Mouse (Mus musculus) neural tube, embryonic 14.5 days (tissue): ENCODE data around the gene Cby1. TPM values are rescaled to one million over a fixed set of nuclear protein-coding genes. Genes with fewer than 3 reads are reported as not detected.

Experiments used
- ATAC-seq: fragments of 200-750 bp; cut with Nextera tagmentation; 2 replicates; pipeline ENCODE4 v1.8.0; 2017; ENCODE audit warnings: low read depth, mild to moderate bottlenecking, moderate TSS enrichment, moderate library complexity
- H3K27ac ChIP-seq: fragments of 300-500 bp; sonication (generic); 2 replicates; pipeline ENCODE4 v1.5.1; 2014; ENCODE audit warnings: low read depth, mild to moderate bottlenecking, control low read depth, low read length, moderate library complexity, mixed read lengths
- H3K27me3 ChIP-seq: fragments of 300-500 bp; sonication (generic); 2 replicates; pipeline ENCODE4 v1.6.1; 2014; ENCODE audit warnings: low read length; ENCODE audit not compliant: control insufficient read depth, insufficient read depth
- H3K36me3 ChIP-seq: fragments of 300-500 bp; sonication (generic); 2 replicates; pipeline ENCODE4 v1.6.1; 2014; ENCODE audit warnings: low read length, mixed read lengths; ENCODE audit not compliant: control insufficient read depth, insufficient read depth
- H3K4me1 ChIP-seq: fragments of 300-500 bp; sonication (generic); 2 replicates; pipeline ENCODE4 v1.6.1; 2014; ENCODE audit warnings: low read length; ENCODE audit not compliant: control insufficient read depth, insufficient read depth
- H3K4me2 ChIP-seq: fragments of 300-500 bp; sonication (generic); 2 replicates; pipeline ENCODE4 v1.6.1; 2014; ENCODE audit warnings: mild to moderate bottlenecking, low read depth, low read length, control low read depth
- H3K4me3 ChIP-seq: fragments of 300-500 bp; sonication (generic); 2 replicates; pipeline ENCODE4 v1.5.1; 2014; ENCODE audit warnings: low read depth, low read length, control low read depth, mixed read lengths
- H3K9ac ChIP-seq: fragments of 300-500 bp; sonication (generic); replicated peaks from 2 replicates; pipeline ENCODE4 v1.6.1; 2014; ENCODE audit warnings: low read depth, mild to moderate bottlenecking, control low read depth, low read length, mixed read lengths
- H3K9me3 ChIP-seq: fragments of 300-500 bp; sonication (generic); 2 replicates; pipeline ENCODE4 v1.6.1; 2016; ENCODE audit warnings: low read length; ENCODE audit not compliant: control insufficient read depth
- WGBS: fragments of 180-500 bp; shearing (Covaris S2); extraction: QIAGEN DNeasy Blood & Tissue Kit; methylation state at CpG from one replicate; pipeline ENCODE4 v1.1.7; 2014; 5-methylcytosine and 5-hydroxymethylcytosine counted together
- polyA plus RNA-seq: library from polyadenylated mRNA; unstranded; fragments of >200 nt; fragmentation: Nextera tagmentation; extraction: Ambion mirVana; gene quantifications from 2 replicates; pipeline ENCODE4 v1.2.1, GENCODE M21; 2014

The Cby1 gene
- polyA plus RNA-seq, 1 experiment from 2014 or later, result 85.6 TPM

GRCm38 (mm10) chr15:79692334-79692733 is 33.3 kb downstream of the Cby1 start:
- ATAC-seq, result no peak
- no peak overlapping the region; the same call in 1 of the 2 replicates for H3K4me3 ChIP-seq
- no peak overlapping the region for H3K27ac ChIP-seq
- H3K27me3 ChIP-seq, result no peaks in the 10 kb centered on the region
- H3K4me1 ChIP-seq, result peaks cover 17% of the 10 kb centered on the region
- no peaks in the 10 kb centered on the region for H3K9me3 ChIP-seq
- H3K9ac ChIP-seq, result no peak overlapping the region
- H3K36me3 ChIP-seq, result peaks cover 2% of the 10 kb centered on the region; the same call in 1 of the 2 replicates
- H3K4me2 ChIP-seq, result peak overlapping the region; percentile 83; the same call in 1 of the 2 replicates
- WGBS, result 41% methylated on average over 5 of the region's 5 CpGs

GRCm38 (mm10) chr15:79693740-79694139 is 34.7 kb downstream of the Cby1 start:
- H3K9ac ChIP-seq, result no peak overlapping the region
- H3K4me1 ChIP-seq, result peaks cover 17% of the 10 kb centered on the region
- 87% methylated on average over 11 of the region's 11 CpGs for WGBS
- H3K27me3 ChIP-seq, result no peaks in the 10 kb centered on the region
- H3K4me2 ChIP-seq, result no peak overlapping the region
- H3K4me3 ChIP-seq, result no peak overlapping the region
- no peak for ATAC-seq
- peaks cover 2% of the 10 kb centered on the region; the same call in 1 of the 2 replicates for H3K36me3 ChIP-seq
- no peaks in the 10 kb centered on the region for H3K9me3 ChIP-seq
- H3K27ac ChIP-seq, result no peak overlapping the region

- Histone ChIP-seq H3K27me3 (no peaks in the 10 kb centered on the region), H3K9ac (no peak overlapping the region), H3K4me2 (no peak overlapping the region), H3K36me3 (peaks cover 2% of the 10 kb centered on the region; the same call in 1 of the 2 replicates), H3K4me3 (no peak overlapping the region), H3K9me3 (no peaks in the 10 kb centered on the region), H3K27ac (no peak overlapping the region), H3K4me1 (peaks cover 17% of the 10 kb centered on the region)
- 94% methylated on average over 4 of the region's 4 CpGs for WGBS
- ATAC-seq, result no peak
Measured at GRCm38 (mm10) chr15:79694512-79694911, 35.5 kb downstream of the Cby1 start.

- Histone ChIP-seq H3K4me1 (peaks cover 11% of the 10 kb centered on the region), H3K36me3 (peaks cover 2% of the 10 kb centered on the region; the same call in 1 of the 2 replicates), H3K4me3 (no peak overlapping the region), H3K9me3 (no peaks in the 10 kb centered on the region), H3K27ac (no peak overlapping the region), H3K27me3 (no peaks in the 10 kb centered on the region), H3K9ac (no peak overlapping the region), H3K4me2 (no peak overlapping the region)
- no peak for ATAC-seq
- 71% methylated on average over 3 of the region's 3 CpGs for WGBS
Measured at GRCm38 (mm10) chr15:79695516-79695915, 36.5 kb downstream of the Cby1 start.

- Histone ChIP-seq H3K9me3 (no peaks in the 10 kb centered on the region), H3K36me3 (peaks cover 2% of the 10 kb centered on the region; the same call in 1 of the 2 replicates), H3K4me2 (no peak overlapping the region), H3K9ac (no peak overlapping the region), H3K4me3 (no peak overlapping the region), H3K4me1 (peaks cover 11% of the 10 kb centered on the region), H3K27me3 (no peaks in the 10 kb centered on the region), H3K27ac (no peak overlapping the region)
- no peak for ATAC-seq
- 98% methylated on average over 2 of the region's 2 CpGs for WGBS
Measured at GRCm38 (mm10) chr15:79696508-79696907, 37.5 kb downstream of the Cby1 start.

GRCm38 (mm10) chr15:79697011-79697410 is 38.0 kb downstream of the Cby1 start:
- no peak overlapping the region for H3K9ac ChIP-seq
- no peaks in the 10 kb centered on the region for H3K27me3 ChIP-seq
- no peak for ATAC-seq
- H3K4me3 ChIP-seq, result no peak overlapping the region
- H3K4me2 ChIP-seq, result no peak overlapping the region
- H3K9me3 ChIP-seq, result no peaks in the 10 kb centered on the region
- H3K27ac ChIP-seq, result peak overlapping the region; percentile 73; the same call in 1 of the 2 replicates
- 59% methylated on average over 6 of the region's 6 CpGs for WGBS
- peaks cover 6% of the 10 kb centered on the region for H3K4me1 ChIP-seq
- peaks cover 2% of the 10 kb centered on the region; the same call in 1 of the 2 replicates for H3K36me3 ChIP-seq

GRCm38 (mm10) chr15:79697558-79698187 is 38.7 kb downstream of the Cby1 start:
- peak overlapping the region; percentile 73 for H3K27ac ChIP-seq
- ATAC-seq, result no peak
- WGBS, result 73% methylated on average over 9 of the region's 9 CpGs
- H3K4me1 ChIP-seq, result no peaks in the 10 kb centered on the region; the same call in 1 of the 2 replicates
- no peak overlapping the region for H3K9ac ChIP-seq
- no peaks in the 10 kb centered on the region for H3K27me3 ChIP-seq
- H3K4me3 ChIP-seq, result no peak overlapping the region
- peaks cover 2% of the 10 kb centered on the region; the same call in 1 of the 2 replicates for H3K36me3 ChIP-seq
- no peaks in the 10 kb centered on the region for H3K9me3 ChIP-seq
- H3K4me2 ChIP-seq, result no peak overlapping the region

- Histone ChIP-seq H3K4me2 (no peak overlapping the region), H3K36me3 (peaks cover 19% of the 10 kb centered on the region; the same call in 1 of the 2 replicates), H3K27ac (no peak overlapping the region), H3K4me1 (no peaks in the 10 kb centered on the region), H3K9ac (no peak overlapping the region), H3K9me3 (no peaks in the 10 kb centered on the region), H3K4me3 (no peak overlapping the region), H3K27me3 (no peaks in the 10 kb centered on the region)
- no peak for ATAC-seq
- WGBS, result 88% methylated on average over 17 of the region's 17 CpGs
Measured at GRCm38 (mm10) chr15:79706603-79707214, 47.7 kb downstream of the Cby1 start.

- WGBS, result 93% methylated on average over 5 of the region's 5 CpGs
- H3K4me2 ChIP-seq, result no peak overlapping the region
- H3K9ac ChIP-seq, result no peak overlapping the region
- H3K27ac ChIP-seq, result no peak overlapping the region
- ATAC-seq, result no peak
- H3K4me1 ChIP-seq, result no peaks in the 10 kb centered on the region
- H3K36me3 ChIP-seq, result peaks cover 29% of the 10 kb centered on the region; the same call in 1 of the 2 replicates
- H3K9me3 ChIP-seq, result no peaks in the 10 kb centered on the region
- no peak overlapping the region for H3K4me3 ChIP-seq
- H3K27me3 ChIP-seq, result no peaks in the 10 kb centered on the region
Measured at GRCm38 (mm10) chr15:79708229-79708822, 49.3 kb downstream of the Cby1 start.
